Mouse (Mus musculus): ENCODE measurements around the gene Olfr452.

DNA sequence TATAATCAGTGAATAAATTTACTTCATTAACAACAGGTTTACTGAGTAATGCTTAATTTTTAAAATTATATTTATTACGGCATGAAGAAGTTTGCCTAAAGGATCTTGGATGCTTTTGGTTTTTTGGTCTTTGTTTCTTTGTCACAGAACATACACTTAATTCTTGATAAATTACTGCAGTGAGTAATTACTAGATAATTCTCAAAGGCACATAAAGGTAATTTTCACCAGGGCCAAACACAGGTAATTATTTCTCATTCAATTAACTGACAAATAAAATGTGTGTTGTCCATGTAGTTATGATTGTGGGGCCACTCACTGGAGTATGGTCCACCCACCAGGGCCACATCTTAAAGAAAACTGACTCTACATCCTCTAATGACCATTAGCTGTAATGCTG lies 45.8 kb upstream of the Olfr452 start, which contains the start of gene Olfr453:
- TF ChIP-seq CTCF (IDR thresholded peaks at IDR 0.05; ENCODE audit: insufficient read depth, low read depth, low read length) (no peak), POLR2A (IDR thresholded peaks at IDR 0.05; ENCODE audit: insufficient read depth, low read depth, low read length) (no peak)

Measured in olfactory bulb, adult 2 months (tissue).